Mouse (Mus musculus) layer of hippocampus, postnatal 10 days (tissue): ENCODE data around the gene Golm1. TPM values are rescaled to one million over a fixed set of nuclear protein-coding genes. Genes with fewer than 3 reads are reported as not detected.

Experiments used
- DNase-seq, 2 experiments: peaks; one replicate each; pipeline ENCODE4 v3.0.0; 2021; ENCODE audit warnings: low spot score in 2 of 2
- total RNA-seq, 2 experiments: library from RNA; stranded (reverse); gene quantifications; 2 replicates each; pipeline ENCODE4 v1.2.3; 2021

Gene Golm1
- total RNA-seq, 2 experiments from 2014 or later: 45.1 to 46.8 TPM

DNA sequence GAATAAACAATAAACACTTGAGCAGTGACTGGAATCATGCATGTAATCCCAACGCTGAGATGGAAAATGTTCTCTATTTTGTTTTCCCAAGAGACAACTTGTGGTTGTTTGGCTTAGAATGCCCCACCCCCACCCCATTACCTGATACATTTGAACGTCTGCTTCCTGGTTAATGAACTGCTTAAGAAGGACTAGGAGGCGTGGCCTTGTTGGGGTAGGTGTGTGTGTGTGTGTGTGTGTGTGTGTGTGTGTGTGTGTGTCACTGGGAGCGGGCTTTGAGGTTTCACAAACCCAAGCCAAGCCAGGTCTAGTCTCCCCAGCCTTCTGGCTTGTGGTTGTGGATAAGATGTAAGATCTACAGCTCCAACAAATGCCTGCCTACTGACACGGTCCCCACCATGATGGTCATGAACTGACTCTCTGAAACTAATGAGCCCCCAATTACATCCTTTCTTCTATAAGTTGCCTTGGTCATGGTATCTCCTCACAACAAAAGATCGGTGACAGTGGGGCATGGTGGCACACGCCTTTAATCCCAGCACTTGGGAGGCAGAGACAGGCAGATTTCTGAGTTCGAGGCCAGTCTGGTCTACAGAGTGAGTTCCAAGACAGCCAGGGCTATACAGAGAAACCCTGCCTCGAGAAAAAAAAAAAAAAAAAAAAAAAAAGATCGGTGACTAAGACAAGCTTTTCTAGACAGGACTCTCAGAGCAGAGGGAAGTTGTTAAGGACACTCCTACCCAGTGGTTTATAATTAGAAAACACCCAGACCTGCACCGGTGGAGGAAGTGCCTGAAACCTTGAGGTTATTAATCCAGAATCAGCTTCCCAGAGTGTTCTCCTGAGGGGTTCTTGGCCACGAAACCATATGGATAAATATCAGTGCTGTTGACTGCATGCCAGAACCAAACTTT lies 962 bp upstream of the Golm1 start:
- no peak for DNase-seq

DNA sequence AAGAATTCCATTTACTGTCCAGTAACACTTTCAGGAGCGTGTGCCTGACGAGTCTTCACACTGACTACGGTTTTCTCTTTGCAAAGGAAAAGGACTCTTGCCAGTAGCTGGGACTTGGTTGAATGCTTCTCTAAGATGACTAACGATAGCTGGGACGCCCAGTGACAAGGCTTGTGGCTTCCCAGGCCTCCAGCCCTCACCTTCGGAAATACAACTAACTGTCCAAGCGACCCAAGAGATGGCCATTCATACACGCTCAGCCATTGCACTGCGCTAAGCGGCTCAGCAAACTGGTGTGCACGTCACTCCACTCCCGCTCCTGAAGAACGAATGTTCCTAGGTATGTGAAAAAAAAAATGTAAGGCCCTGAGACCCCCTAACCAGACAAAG lies 855 bp downstream of the Golm1 start:
- no peak for DNase-seq

DNA sequence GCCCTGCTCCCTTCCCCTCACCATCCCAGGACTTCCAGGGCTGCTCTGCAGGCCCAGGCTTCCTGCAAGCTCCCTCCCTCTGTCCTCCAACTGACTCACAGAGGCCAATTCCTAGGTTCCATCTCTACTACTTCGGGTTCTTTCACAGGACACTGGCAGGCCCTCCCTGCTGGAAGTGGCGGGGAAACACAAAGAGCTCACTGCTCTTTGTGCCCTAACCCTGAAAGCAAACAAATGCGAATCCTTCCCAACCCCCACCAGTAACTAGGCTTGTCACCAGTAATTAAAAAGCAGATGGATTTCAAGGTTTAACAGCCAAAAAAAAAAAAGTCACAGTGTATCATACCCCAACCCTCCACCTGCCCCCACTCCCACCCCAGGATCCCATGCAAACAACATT lies 1.4 kb downstream of the Golm1 start:
- DNase-seq: no peak

DNA sequence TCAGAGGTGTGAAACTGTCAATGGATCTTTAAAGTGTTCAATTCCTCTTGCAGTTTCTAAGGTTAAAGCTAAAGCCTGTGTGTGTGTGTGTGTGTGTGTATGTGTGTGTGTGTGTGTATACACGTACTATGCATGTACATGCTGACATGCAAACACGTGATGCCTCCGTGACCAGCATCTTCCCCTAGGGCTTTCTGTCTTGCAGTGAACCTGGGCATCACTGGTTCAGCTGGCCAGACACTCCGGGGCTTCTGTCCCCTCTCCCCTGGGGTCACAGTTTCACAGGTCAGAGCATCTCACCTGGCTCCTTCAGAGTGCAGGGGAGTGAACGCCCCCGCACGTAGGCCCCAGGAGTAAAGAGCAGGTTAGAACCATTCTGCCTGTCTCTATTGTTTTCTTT lies 2.0 kb downstream of the Golm1 start:
- no peak for DNase-seq

DNA sequence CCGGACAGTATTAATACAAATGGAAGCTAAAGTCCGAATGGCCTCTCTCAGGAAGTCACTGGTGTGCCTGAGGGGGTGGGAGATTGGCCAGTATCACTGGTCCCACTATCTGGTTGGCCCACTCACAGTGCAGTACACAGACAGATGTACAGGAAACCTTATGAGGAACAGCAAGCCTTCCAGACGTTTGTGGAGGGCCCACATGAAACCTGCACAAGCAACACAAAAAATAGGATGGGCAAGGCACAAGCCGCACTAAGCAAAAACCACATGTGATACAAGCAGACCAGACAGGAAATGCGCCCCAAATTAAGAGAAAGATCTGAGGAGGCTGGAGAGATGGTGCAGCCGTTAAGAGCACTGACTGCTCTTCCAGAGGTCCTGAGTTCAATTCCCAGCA lies 3.4 kb downstream of the Golm1 start:
- no peak for DNase-seq

DNA sequence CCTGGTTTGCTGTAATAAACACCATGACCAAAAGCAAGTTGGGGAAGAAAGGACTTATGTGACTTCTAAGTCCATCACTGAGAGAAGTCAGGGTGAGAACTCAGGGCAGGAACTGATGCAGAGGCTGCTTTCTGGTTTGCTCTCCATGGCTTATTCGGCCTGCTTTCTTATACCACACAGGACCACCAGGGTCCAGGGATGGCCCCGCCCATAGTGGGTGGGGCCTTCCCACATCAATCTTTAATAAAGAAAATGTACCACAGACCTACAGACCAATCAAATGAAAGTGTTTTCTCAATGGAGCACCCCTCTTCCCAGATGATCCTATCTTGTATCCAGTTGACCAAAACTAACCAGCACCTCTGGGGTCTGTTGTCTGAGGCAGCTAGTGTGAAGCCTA lies 4.1 kb downstream of the Golm1 start:
- no peak for DNase-seq

DNA sequence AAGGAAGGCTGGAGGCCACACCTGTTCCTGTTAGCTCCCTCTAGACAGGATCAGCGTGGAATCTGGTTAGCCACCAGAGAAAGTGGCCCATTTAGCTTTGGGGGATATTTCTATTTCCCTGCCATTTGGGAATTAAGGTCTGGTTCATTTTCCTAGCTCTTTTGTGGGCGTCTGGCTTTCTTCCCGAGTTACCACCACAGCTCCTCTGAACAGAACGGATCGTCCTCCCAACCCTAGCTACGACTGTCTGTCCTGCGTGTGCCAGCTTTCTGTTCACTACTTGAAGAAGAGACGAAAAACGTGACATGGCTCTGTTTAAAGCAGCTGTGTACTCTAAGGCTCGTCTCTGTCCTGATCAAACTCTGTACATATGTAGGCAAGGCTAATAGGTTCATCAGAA lies 5.7 kb downstream of the Golm1 start:
- peak; percentile 47 to 51 for DNase-seq

DNA sequence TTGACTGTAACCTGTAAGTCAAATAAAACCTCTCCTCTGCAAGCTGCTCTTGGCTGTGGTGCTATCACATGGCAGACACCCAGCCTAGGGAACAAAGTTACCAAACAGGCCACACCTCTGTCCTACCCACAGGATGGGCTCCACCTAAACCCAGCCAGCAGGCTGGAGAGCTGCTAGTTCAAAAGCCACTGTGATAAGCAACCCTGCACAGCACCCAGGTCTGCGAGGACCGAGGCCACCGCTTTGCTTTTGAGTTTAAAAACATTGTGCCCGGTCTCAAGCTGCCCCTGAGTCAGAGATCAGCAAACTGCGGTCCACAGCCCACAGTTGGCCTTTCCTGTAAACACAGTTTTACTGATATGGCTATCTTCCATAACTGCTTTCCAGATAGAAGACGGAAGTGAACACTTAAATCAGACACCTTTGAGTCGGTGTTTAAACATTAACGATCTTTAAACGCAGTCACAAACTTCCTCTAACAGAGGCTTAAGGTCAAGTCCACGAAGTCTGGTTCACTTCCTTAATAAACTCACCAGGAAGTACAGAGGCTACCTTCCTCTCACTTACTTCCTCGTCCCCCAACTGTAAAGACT lies 7.0 kb downstream of the Golm1 start:
- no peak for DNase-seq

DNA sequence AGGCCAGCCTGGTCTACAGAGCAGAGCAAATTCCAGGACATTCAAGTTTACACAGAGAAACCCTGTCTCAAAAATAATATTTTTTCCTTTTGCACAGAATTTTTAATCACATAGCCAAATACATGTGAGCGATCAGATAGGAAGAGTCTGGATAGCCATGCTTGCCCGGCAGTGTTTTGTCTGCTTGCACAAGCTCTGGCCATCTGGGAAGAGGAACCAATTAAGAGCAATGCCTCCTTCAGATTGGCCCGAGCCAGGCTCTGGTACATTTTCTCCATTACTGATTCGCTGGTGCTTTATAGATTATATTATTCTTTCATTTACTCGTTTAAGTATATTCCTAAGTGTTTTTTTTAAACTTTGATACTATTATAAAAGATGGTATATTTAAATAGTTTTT lies 7.8 kb downstream of the Golm1 start:
- no peak for DNase-seq

DNA sequence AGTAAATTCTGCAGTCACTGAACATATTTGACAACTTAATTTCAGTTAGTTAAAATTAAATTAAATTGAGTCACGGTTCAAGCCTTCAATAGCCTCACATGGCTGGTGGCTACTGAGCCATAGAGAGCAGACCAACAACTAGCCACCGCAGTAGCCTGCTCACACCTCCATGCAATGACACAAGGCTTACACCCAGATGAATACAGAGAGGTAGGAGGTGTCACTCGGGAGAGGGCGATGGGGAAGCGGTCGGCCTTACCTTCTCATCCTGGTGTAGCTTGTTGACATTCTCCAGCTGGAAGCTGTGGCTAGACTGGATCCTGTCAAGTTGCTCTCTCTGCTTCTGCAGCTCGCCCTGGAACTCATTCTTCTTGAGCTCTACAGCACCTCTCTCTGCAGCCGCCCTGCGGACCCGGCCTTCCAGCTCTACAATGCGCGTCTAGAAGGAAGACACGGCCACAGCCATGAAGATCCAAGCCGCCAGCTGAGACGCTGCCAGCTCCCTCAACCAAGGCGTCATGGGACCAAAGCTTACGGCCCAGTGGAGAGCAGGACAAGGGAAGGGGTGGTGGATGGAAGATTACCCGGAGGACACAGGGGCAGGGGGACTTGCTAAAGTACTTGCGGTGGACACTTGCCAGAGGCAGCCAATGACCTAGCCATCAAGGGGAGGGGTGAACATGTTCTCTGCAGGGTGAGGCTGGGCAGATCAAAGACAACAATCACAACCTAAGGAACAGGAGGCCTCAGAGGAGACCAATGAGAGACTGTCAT lies 11.5 kb downstream of the Golm1 start:
- DNase-seq: no peak

DNA sequence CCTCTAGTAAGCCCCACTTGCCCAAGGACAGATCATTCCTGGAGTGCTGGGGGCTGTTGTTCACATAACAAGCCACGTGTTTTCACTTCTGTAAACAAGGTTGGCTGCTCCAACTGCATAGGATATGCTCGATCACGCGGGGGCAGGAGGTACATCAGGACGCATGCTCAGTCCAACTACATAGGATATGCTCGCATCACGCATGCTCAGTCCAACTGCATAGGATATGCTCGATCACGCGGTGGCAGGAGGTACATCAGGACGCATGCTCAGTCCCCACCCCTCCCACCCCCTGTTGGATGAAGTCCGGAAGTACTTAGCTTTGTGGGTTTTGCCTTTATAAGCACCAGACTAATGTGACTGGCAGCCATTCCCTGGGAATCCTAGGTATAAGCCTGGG lies 13.6 kb downstream of the Golm1 start:
- DNase-seq: no peak

DNA sequence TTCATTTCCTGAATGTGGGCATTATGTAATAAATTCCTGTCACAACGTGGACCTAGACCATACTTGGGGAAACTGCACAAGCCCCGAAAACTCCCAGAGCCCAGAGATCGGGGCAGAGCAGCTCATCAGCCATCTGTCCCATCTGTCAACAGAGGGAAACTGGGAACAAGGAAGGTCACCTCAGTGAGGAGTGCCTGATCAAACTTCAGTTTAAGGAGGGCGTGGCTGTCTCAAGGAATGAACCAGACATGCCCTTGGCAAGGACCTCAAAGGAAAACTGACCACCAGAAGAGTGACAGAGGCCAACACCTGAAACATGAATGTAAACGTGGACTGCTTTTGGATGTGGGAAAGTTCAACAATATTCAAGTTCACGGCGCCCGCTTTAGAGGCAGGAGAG lies 14.2 kb downstream of the Golm1 start:
- DNase-seq: no peak

DNA sequence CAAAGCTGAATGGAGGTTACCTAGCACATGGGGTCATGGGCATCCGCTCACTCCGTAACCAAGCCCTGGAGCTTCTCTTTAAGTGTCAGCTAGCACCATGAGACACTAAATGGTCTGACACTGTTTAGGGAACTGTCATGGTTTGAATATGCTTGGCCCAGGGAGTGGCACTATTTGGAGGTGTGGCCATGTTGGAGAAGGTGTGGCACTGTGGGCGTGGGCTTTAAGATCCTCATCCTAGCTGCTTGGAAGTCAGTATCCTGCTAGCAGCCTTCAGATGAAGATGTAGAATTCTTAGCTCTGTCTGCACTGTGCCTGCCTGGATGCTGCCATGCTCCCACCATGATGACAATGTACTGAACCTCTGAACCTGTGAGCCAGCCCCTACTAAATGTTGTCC lies 15.2 kb downstream of the Golm1 start:
- no peak for DNase-seq

DNA sequence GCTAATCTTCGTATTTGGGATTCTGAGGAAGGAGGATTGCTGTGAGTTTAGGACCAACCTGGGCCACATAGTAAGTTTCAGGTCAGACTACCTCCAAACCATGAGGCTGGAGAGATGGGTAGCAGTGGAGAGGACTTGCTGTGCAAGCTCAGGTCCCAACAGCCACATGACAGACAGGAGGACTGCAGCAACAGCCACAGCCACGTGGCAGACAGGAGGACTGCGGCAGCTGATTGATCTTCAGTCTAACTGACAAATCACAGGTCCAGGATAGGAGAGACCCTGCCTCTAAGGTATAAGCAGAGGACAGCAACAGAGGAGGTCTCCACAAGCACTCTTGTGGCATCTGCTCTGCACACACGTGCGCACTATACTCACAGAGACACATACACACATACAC lies 17.8 kb downstream of the Golm1 start:
- no peak for DNase-seq

DNA sequence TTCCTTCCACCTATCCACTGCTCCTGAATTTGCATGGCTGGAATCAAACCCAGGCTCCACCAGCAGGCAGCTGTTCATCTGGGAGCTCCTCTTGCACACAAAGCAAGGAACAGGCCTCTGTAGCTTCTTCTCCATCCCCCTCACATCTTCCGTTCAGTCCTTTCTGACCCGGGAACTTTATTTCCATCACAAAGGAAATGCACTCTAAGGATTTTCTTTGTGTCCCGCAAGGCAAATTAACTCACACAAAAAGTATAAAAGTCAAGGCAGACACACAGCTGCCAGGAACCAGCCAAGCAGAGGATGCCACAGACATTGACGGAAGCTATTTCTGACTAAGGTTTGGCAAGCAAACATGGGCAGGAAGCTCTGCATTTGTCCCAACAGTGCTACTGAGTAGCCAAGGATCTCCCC lies 18.6 kb downstream of the Golm1 start:
- DNase-seq: no peak

DNA sequence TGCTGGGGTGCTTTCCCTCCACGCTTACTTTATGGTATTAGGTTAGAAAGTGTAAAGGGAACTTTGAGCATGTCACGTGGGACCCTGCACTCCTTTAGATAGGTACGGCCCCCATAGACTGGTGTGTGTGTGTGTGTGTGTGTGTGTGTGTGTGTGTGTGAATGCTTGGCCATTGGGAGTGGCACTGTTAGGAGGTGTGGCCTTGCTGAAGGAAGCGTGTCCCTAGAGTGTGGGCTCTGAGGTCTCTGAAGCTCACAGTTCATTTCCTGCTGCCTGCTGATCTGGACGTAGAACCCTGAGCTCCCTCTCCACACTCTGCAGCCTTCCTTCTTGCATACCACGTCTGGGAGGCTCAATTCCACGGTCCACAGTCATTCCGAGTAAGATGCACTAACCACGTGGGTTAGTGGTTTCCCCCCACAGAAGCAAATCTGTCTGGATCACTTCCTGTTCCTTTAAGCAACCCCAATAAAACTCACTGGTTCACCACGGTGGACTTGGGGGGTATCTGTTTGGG lies 19.2 kb downstream of the Golm1 start:
- no peak for DNase-seq

DNA sequence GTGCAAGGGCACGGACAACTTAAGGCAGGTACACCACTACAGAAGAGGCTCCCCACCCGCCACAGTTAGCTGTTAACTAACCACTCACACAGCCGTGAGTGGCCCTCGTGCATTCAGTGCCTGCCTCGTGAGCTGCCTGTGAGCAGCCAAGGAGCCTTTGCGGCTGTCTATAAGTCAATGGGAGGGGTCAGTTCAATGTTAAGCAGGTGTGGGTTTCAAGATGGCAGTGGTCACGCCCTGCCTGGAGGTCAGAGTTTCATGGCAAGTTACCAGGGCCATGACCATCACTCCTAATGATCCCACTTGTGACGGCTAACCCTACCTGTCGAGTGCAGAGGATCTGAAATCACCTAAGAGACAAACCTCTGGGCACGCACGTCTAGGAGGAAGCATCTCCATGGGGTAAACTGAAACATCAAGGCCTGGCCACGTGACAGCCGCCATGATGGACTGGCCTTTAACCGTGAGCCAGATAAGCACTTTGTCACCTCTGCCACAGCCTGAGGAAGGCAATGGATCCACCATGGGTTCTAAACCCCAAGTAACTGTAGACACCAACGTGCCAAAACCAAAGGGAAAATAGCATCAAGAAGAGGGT lies 19.8 kb downstream of the Golm1 start:
- no peak for DNase-seq

DNA sequence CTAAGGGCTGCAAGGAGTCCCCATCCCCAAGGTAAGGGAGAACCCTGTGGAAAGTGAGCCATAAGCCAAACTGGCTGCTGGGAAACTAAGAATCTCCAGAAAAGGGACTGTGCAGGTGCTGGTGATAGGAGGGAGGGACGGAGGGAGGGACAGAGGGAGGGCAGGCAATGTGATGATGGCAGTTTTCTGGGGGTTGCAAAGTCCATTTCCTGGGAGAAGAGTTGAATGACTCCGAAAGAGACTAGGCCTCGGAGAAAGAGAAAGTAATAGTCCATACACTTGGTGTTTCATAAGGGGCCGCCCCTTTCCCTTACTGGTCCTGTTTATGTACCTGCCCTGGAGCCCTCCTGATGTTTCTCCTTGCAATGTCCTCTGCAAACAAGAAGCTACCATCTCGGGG lies 21.1 kb downstream of the Golm1 start:
- DNase-seq: no peak

DNA sequence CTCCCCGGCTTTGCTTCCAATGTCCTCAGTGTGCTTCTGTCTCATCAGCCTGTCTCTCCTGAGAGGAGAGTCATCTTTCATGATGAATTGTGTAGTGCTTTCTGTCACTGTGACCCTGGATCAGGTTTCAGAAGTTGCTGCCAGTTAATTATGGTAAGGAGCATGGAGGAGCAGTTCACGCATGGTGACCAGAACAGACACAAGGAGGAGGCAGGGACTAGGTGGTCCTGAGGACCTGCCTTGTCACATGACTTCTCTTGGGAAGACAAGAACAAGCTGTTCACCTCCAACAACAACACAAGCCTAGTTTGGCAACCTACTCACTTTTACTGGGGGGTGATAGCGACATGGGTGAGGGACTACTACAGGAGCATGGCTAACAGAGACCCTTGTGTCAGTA lies 22.5 kb downstream of the Golm1 start:
- DNase-seq: no peak

DNA sequence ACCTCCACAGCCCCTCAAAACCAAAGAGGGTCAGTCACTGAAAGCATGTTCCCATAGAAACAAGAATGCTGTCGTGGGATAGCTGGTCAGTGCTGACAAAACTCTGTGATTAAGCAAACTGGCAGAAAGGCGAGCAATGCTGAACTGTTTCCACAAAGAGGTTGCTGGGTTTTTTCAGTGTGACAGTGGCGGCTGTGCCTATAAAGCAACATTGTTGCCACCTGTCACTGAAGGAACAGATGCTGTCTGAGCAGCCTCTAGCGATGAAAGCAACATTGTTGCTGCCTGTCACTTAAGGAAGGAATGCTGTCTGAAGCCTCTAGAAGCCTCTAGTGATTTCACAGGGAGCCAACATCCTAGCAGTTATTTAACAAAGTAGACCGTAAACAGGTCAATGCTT lies 23.0 kb downstream of the Golm1 start:
- no peak for DNase-seq

DNA sequence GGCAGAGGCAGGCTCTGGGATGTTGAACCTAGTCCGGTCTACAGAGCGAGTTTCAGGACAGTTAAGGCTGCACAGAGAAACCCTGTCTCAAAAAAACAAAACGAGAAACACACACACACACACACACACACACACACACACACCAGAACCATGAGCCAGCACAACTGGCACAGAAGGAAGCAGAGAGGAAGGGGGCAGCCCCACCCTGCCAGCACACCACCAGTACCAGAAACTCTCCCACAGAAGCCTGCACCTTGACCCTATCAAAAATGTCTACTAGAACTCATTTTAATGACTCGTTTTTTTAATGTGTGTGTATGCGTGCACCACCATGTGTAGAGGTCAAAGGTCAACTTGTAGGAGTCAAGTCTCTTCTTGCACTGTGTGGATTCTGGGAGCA lies 25.8 kb downstream of the Golm1 start:
- no peak for DNase-seq

DNA sequence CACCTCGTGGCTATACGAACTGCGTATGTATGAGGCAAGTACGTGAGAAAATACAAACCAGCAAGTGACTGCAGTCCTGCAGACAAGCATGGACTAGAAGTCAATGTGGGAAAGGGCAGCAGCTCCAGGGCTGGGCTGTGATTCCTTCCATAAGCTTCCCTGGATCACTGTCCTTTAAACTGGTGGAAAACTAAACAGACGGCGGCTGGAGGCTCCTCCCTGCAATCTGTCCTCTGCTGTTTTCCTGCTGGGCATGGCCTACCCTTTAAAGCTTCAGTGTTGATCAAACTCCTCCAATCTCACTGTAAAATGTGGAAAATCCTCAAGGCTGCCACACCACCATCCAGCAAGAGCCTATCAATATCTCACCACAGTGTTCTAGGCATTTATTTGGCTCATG lies 27.0 kb downstream of the Golm1 start:
- no peak for DNase-seq
